Mouse (Mus musculus): ENCODE measurements around the gene Ncoa5. TPM values are rescaled to one million over a fixed set of nuclear protein-coding genes. Genes with fewer than 3 reads are reported as not detected.
A peak's percentile ranks its signal among the peaks of the same experiment; 100 is the strongest.

Ncoa5 gene
- polyA plus RNA-seq, 1 experiment: 31.3 TPM

DNA sequence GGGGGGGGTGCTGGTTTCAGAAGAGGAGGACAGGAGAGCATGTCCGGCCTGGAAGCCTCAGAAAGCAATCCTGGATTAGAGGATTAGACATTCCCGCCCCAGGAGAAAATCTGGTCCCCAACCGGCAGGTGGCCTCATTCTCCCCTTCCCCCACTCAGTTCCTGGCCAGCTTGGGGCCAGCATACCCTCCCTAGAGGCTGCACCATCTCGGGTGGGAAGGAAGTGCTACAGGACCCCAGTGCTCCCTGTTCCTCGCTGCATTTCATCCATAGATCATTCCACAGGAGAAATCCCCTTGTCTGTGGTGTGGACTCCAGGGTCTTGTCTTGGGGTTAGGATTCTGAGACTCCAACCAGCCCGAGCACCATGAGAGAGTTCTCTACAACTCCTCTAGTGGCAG lies 67.5 kb downstream of the Ncoa5 start:
- TF ChIP-seq CTCF (conservative IDR thresholded peaks at IDR 0.05; ENCODE audit: insufficient read depth, insufficient read length, low read depth, low read length) (no peak), POLR2A (IDR thresholded peaks at IDR 0.05; ENCODE audit: low read depth, low read length) (no peak)
- Histone ChIP-seq H3K27ac (ENCODE audit: insufficient read depth, low read depth, low read length) (no peak overlapping the region), H3K27me3 (replicated peaks; ENCODE audit: control insufficient read depth, insufficient read depth, low read length) (no peaks in the 10 kb centered on the region; the same call in 1 of the 2 replicates), H3K36me3 (ENCODE audit: control insufficient read depth, insufficient read depth, low read length) (no peaks in the 10 kb centered on the region), H3K4me1 (ENCODE audit: control insufficient read depth, insufficient read depth, low read length) (no peaks in the 10 kb centered on the region), H3K4me3 (ENCODE audit: insufficient read depth, low read depth, low read length) (no peak overlapping the region)
- 17% methylated on average over 6 of the region's 6 CpGs for WGBS
- DNase-seq: no peak

DNA sequence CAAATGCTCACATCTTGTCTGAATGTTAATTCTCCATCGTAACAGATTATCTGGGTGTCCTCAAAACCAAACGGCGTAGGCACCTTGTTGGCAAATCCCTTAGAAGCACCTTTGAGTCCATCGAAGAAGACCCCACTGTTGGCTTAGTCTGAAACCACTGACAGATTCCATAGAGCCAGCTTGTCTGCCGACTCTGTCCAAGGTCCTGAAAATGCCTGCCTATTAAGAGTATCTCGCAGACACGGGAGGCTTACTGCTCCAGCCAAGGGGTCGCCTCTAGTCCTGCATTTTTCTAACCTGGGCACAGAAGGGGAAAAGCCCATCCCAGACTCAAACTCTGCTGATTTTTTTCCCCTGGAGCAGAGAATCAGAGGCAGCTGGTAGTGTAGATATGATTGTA lies 68.3 kb downstream of the Ncoa5 start:
- WGBS: 17% methylated on average over 8 of the region's 8 CpGs
- TF ChIP-seq POLR2A (IDR thresholded peaks at IDR 0.05; ENCODE audit: low read depth, low read length) (no peak), CTCF (conservative IDR thresholded peaks at IDR 0.05; ENCODE audit: insufficient read depth, insufficient read length, low read depth, low read length) (no peak)
- Histone ChIP-seq H3K4me3 (ENCODE audit: insufficient read depth, low read depth, low read length) (no peak overlapping the region), H3K27ac (ENCODE audit: insufficient read depth, low read depth, low read length) (no peak overlapping the region), H3K4me1 (ENCODE audit: control insufficient read depth, insufficient read depth, low read length) (no peaks in the 10 kb centered on the region), H3K27me3 (replicated peaks; ENCODE audit: control insufficient read depth, insufficient read depth, low read length) (no peaks in the 10 kb centered on the region; the same call in 1 of the 2 replicates), H3K36me3 (ENCODE audit: control insufficient read depth, insufficient read depth, low read length) (no peaks in the 10 kb centered on the region)
- peak; percentile 26 for DNase-seq

DNA sequence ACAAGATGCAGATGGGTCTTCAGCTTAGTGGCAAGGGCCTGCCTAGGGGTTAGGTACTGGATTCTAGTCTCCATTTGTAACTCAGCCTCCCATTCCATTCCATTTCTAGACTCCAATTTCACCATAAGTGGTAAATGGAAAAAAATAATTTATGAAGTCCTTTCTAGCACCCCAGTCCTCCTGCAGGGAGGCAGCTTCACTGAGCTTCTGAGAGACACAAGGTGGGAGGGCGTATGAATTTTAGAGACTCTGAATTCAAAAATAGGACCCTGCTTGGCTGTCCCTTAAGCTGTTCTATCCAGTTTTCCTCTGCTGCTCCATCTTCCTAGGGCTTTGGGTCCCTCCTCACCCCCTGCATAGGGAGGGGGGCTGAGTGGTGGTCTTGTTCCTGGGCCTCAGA lies 69.7 kb downstream of the Ncoa5 start:
- no peaks in the 10 kb centered on the region for H3K36me3 ChIP-seq (ENCODE audit: control insufficient read depth, insufficient read depth, low read length)
- H3K4me3 ChIP-seq (ENCODE audit: insufficient read depth, low read depth, low read length): no peak overlapping the region
- no peak for TF ChIP-seq CTCF (conservative IDR thresholded peaks at IDR 0.05; ENCODE audit: insufficient read depth, insufficient read length, low read depth, low read length)
- TF ChIP-seq POLR2A (IDR thresholded peaks at IDR 0.05; ENCODE audit: low read depth, low read length): no peak
- H3K27me3 ChIP-seq (replicated peaks; ENCODE audit: control insufficient read depth, insufficient read depth, low read length): no peaks in the 10 kb centered on the region; the same call in 1 of the 2 replicates
- no peak for DNase-seq
- WGBS: 100% methylated on average over 1 of the region's 1 CpGs
- no peak overlapping the region for H3K27ac ChIP-seq (ENCODE audit: insufficient read depth, low read depth, low read length)
- H3K4me1 ChIP-seq (ENCODE audit: control insufficient read depth, insufficient read depth, low read length): no peaks in the 10 kb centered on the region; the same call in 1 of the 2 replicates

DNA sequence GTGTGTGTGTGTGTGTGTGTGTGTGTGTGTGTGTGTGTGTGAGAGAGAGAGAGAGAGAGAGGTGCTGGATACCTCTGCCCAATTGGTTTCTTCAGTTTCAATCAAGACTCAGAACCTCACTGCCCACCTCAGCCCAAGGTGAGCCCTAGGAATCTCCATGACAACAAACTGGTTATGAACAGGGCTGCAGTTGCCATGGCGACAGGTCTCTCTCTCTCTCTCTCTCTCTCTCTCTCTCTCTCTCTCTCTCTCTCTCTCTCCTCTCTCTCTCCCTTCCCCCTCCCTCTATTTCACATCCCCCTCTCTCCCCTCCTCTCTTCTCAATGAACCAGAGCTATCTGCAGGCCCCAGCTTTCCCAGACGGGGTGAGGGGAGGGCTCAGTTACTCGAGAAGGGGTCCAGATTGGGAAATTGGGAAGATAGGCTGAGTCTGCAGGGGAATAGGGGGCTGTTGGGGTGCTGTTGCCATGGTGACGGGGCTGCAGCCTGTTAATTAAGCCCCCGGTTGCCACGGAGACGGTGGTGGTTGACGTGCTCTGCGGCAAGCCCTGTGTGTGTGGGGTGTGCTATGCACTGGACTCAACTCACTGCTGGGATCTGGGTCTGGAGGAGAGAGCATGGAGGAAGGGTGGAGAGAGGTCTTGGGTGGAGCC lies 70.3 kb downstream of the Ncoa5 start:
- Histone ChIP-seq H3K36me3 (ENCODE audit: control insufficient read depth, insufficient read depth, low read length) (no peaks in the 10 kb centered on the region), H3K27me3 (replicated peaks; ENCODE audit: control insufficient read depth, insufficient read depth, low read length) (no peaks in the 10 kb centered on the region; the same call in 1 of the 2 replicates), H3K27ac (ENCODE audit: insufficient read depth, low read depth, low read length) (no peak overlapping the region), H3K4me3 (ENCODE audit: insufficient read depth, low read depth, low read length) (no peak overlapping the region), H3K4me1 (ENCODE audit: control insufficient read depth, insufficient read depth, low read length) (no peaks in the 10 kb centered on the region; the same call in 1 of the 2 replicates)
- no peak for TF ChIP-seq POLR2A (IDR thresholded peaks at IDR 0.05; ENCODE audit: low read depth, low read length)
- TF ChIP-seq CTCF (conservative IDR thresholded peaks at IDR 0.05; ENCODE audit: insufficient read depth, insufficient read length, low read depth, low read length): no peak
- DNase-seq: no peak
- WGBS: 56% methylated on average over 9 of the region's 9 CpGs

DNA sequence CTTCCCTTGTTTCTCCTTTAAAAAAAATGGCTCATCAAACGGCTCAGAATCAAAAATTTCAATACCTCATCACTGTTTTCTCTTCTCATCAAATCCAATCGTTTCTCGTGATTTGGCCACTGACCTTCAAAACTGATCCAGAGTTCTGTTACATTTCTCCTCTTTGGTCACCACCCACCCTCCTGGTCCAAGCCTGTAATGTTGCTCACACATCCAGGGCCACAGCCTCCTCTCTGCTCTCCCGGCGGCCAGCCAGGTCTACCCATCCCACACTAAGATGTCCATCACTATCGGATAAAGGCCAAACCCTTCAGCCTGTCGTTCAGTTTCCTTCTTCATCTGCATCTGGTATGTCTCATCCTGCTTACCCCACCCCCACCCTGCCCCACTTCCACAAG lies 72.5 kb downstream of the Ncoa5 start:
- WGBS: 46% methylated on average over 7 of the region's 7 CpGs
- Histone ChIP-seq H3K27ac (ENCODE audit: insufficient read depth, low read depth, low read length) (no peak overlapping the region), H3K36me3 (ENCODE audit: control insufficient read depth, insufficient read depth, low read length) (no peaks in the 10 kb centered on the region), H3K27me3 (replicated peaks; ENCODE audit: control insufficient read depth, insufficient read depth, low read length) (no peaks in the 10 kb centered on the region), H3K4me3 (ENCODE audit: insufficient read depth, low read depth, low read length) (no peak overlapping the region), H3K4me1 (ENCODE audit: control insufficient read depth, insufficient read depth, low read length) (no peaks in the 10 kb centered on the region; the same call in 1 of the 2 replicates)
- no peak for TF ChIP-seq POLR2A (IDR thresholded peaks at IDR 0.05; ENCODE audit: low read depth, low read length)
- no peak for TF ChIP-seq CTCF (conservative IDR thresholded peaks at IDR 0.05; ENCODE audit: insufficient read depth, insufficient read length, low read depth, low read length)
- DNase-seq: no peak

DNA sequence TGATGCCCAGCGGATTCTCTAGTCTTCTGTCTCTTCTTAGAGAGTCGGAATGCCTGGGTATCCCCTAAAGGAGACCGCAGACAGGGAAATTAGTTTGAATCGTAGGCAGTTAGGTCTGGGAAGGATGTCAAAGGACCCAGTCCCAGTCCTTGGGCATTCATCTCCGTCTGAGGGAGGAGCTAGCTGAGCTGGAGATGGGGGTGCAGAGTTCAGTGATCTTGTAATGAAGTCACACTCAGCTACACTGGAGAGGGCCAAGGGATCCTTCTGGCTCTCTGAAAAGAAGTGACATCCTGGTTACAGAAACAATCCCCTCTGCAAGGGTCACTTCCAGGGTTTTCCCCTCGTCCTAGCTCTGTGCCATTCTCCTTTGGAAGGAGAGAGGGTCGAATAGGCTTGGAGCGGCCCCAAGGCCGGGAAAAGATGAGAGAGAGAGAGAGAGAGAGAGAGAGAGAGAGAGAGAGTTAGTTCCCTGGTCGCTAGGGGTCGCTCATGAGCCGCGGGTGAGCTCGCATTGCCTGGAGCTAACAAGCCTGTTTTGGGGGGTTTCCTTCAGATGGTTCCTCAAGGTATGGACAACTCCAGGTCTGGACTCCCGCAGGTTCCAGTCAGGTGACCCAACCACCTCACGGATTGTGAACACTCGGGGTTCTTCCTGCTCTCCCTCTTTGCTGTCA lies 73.0 kb downstream of the Ncoa5 start:
- peak; percentile 66 for DNase-seq
- WGBS: 8% methylated on average over 17 of the region's 17 CpGs
- H3K27ac ChIP-seq (ENCODE audit: insufficient read depth, low read depth, low read length): no peak overlapping the region
- TF ChIP-seq POLR2A (IDR thresholded peaks at IDR 0.05; ENCODE audit: low read depth, low read length): no peak
- TF ChIP-seq CTCF (conservative IDR thresholded peaks at IDR 0.05; ENCODE audit: insufficient read depth, insufficient read length, low read depth, low read length): peak; percentile 73
- no peak overlapping the region for H3K4me3 ChIP-seq (ENCODE audit: insufficient read depth, low read depth, low read length)
- H3K4me1 ChIP-seq (ENCODE audit: control insufficient read depth, insufficient read depth, low read length): no peaks in the 10 kb centered on the region; the same call in 1 of the 2 replicates
- no peaks in the 10 kb centered on the region for H3K36me3 ChIP-seq (ENCODE audit: control insufficient read depth, insufficient read depth, low read length)
- H3K27me3 ChIP-seq (replicated peaks; ENCODE audit: control insufficient read depth, insufficient read depth, low read length): no peaks in the 10 kb centered on the region

- TF ChIP-seq CTCF (conservative IDR thresholded peaks at IDR 0.05; ENCODE audit: insufficient read depth, insufficient read length, low read depth, low read length) (no peak), POLR2A (IDR thresholded peaks at IDR 0.05; ENCODE audit: low read depth, low read length) (no peak)
- DNase-seq: peak; percentile 58
- H3K27ac ChIP-seq (ENCODE audit: insufficient read depth, low read depth, low read length): no peak within 1 kb of the TSS
- no peaks in the 10 kb centered on the region; the same call in 1 of the 2 replicates for H3K4me1 ChIP-seq (ENCODE audit: control insufficient read depth, insufficient read depth, low read length)
- WGBS: 2% methylated on average over 47 of the region's 54 CpGs
- H3K4me3 ChIP-seq (ENCODE audit: insufficient read depth, low read depth, low read length): peak within 1 kb of the TSS; percentile 60; the same call in 1 of the 2 replicates
- no peaks in the 10 kb centered on the region for H3K36me3 ChIP-seq (ENCODE audit: control insufficient read depth, insufficient read depth, low read length)
- H3K27me3 ChIP-seq (replicated peaks; ENCODE audit: control insufficient read depth, insufficient read depth, low read length): no peaks in the 10 kb centered on the region
Measured at GRCm38 (mm10) chr2:164960716-164961441, 73.8 kb downstream of the Ncoa5 start, which contains the start of gene Slc12a5. Slc12a5 (plus strand) TSS chr2:164960802.
